Mouse (Mus musculus) macrophage (primary cell): Measurements from ENCODE around the gene Ccdc30. TPM values are rescaled to one million over a fixed set of nuclear protein-coding genes. Genes with fewer than 3 reads are reported as not detected.
A peak's percentile ranks its signal among the peaks of the same experiment; 100 is the strongest.

Source experiments
- H3K27ac ChIP-seq: fragments of 350-480 bp; formaldehyde crosslinking; 2 replicates; pipeline ENCODE4 v1.9.0; 2021
- H3K36me3 ChIP-seq: fragments of 350-480 bp; formaldehyde crosslinking; 2 replicates; pipeline ENCODE4 v1.9.0; 2021; ENCODE audit errors: inconsistent target
- H3K4me3 ChIP-seq: fragments of 350-480 bp; formaldehyde crosslinking; 2 replicates; pipeline ENCODE4 v1.9.0; 2021; ENCODE audit errors: inconsistent target
- H3K79me2 ChIP-seq: fragments of 350-480 bp; formaldehyde crosslinking; 2 replicates; pipeline ENCODE4 v1.9.0; 2021; ENCODE audit errors: inconsistent target
- WGBS: methylation state at CpG from one replicate; pipeline ENCODE4 v1.1.7; 2026; ENCODE audit warnings: inconsistent platforms; ENCODE audit not compliant: missing documents; 5-methylcytosine and 5-hydroxymethylcytosine counted together
- polyA plus RNA-seq: library from polyadenylated mRNA; stranded (reverse); fragments of 250-400 nt; gene quantifications from 3 replicates; pipeline ENCODE4 v1.2.4, GENCODE M21; 2018; ENCODE audit warnings: inconsistent platforms
- total RNA-seq, 78 experiments: library from RNA; depleted of rRNA; stranded (reverse); fragments of 250-400 nt; gene quantifications; 1 replicate in 9 of 78; 2 replicates in 24 of 78; 3 replicates in 43 of 78; 4 replicates in 2 of 78; pipeline ENCODE4 v1.2.4; 2018; ENCODE audit warnings: inconsistent platforms in 56 of 78

The Ccdc30 gene
- total RNA-seq (2018; cell fraction: chromatin; rRNA removed), result 1 to 10 TPM in 1 of 26 experiments, not detected in 25; 1.2 TPM
- not detected for total RNA-seq (2018; cell fraction: cytosol; rRNA removed)
- under 1 TPM in 1 of 26 experiments, not detected in 25; 0.20 TPM for total RNA-seq (2018; cell fraction: nucleus; rRNA removed)
- not detected in 3 replicates for polyA plus RNA-seq

GRCm38 (mm10) chr4:119415072-119415753 is at the start of gene Ccdc30:
Gene Ccdc30, minus strand, starts transcription at chr4:119415521.
- no peak within 1 kb of the TSS for H3K27ac ChIP-seq
- H3K4me3 ChIP-seq, result peak within 1 kb of the TSS; percentile 20; the same call in 1 of the 2 replicates
- WGBS, result 2% methylated on average over 49 of the region's 49 CpGs
- no peaks in the 10 kb centered on the region for H3K36me3 ChIP-seq
- H3K79me2 ChIP-seq, result no peaks in the 10 kb centered on the region

DNA sequence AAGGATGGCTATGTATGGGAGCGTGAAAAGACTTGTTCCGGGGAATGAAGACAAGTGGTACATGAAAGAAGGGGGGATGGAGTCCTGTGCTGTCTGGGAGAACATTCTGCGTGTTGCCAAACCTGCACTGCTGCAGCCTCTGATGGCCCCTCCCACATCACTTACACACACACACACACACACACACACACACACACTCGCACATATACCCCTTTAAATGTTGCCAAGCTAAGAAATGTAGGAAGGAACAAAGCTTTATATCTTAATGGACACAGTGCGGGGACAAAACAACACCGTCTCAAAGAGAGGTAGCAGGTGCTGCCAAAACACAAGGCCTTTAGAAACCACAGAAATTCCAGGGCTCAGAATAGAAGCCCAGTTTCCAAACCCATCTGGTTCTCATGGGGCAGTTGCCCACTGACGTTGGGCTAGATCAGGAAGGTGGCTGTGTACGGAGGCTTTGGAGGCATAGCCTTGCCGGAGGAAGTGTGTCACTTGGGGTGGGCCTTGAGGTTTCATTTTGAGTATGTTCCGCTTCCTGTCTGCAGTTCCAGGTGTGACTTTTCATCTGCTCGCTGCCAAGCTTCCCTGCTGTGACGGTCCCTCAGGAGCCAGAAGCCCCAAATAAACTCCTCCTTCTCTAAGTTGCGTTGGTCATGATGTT is 48.6 kb upstream of the Ccdc30 start:
- Histone ChIP-seq H3K27ac (no peak overlapping the region), H3K36me3 (no peaks in the 10 kb centered on the region), H3K79me2 (no peaks in the 10 kb centered on the region), H3K4me3 (no peak overlapping the region)
- 32% methylated on average over 11 of the region's 13 CpGs for WGBS

DNA sequence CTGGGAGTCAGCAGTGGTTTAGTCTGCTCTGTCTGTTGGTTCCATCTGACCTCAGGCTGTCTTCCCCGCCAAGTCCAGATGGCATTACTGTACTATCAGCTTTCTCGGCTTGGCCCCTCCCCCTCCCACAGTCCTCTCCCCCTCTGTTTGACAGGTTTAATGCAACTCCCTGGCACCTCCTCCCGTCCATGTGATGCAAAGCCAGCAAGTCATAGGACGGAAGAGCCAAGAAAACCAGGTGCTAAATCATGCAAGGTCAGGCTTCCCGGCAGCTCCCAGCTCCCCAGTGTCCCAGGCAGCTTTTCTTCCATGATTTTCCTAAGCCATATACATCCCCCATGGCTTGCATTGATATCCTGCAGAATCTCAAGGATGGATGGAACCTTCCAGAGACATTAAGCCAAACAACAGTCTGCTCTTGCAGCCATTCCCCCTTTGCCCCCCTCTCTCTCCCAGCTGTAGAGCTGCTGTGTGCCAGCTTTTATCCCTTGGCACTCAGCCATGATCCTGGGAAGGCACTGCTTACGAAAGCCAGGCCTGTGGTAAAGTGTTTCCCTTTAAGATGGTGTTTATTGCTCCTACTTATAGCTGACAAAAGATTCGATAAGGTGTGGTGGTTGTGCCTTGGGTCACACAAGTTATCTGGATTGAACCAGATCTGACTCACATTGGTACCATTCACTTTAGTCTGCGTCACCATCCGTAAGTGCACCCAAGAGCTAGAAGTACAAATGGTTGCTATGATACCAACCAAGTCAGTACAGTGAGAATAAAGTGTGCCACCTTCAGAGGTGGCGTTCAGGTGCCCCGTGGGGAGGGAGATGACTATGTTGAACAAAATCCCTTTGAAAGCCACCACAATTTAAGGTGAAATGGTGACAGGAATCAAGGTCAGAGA is 47.8 kb upstream of the Ccdc30 start:
- Histone ChIP-seq H3K36me3 (no peaks in the 10 kb centered on the region), H3K79me2 (no peaks in the 10 kb centered on the region), H3K27ac (no peak overlapping the region), H3K4me3 (no peak overlapping the region)
- WGBS, result 73% methylated on average over 11 of the region's 11 CpGs

DNA sequence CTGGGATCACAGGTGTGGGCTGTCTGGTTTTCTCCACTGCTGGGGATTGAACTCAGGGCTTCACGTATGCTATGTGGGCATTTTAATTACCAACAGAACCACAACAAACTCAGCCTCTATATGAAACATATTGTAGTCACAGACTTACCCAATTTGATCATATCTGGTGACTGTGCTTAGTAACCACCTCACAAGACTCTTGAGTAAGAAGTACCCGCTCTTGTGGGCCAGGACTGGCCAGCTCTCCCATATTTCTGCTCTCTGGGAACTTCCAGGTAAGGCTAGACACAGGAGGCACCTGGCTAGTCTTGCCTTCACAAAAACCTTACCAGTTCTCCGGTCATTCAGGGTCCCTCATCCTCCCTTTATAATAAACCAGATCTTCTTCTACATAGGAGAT is 47.1 kb upstream of the Ccdc30 start:
- 94% methylated on average over 3 of the region's 3 CpGs for WGBS
- Histone ChIP-seq H3K27ac (no peak overlapping the region), H3K36me3 (no peaks in the 10 kb centered on the region), H3K79me2 (no peaks in the 10 kb centered on the region), H3K4me3 (no peak overlapping the region)

- no peak overlapping the region for H3K27ac ChIP-seq
- H3K36me3 ChIP-seq, result no peaks in the 10 kb centered on the region
- no peak overlapping the region for H3K4me3 ChIP-seq
- no peaks in the 10 kb centered on the region for H3K79me2 ChIP-seq
- WGBS, result 78% methylated on average over 8 of the region's 8 CpGs
These were observed 45.4 kb upstream of the Ccdc30 start for GRCm38 (mm10) chr4:119460728-119461141.

GRCm38 (mm10) chr4:119460296-119460695 is 45.0 kb upstream of the Ccdc30 start:
- Histone ChIP-seq H3K79me2 (no peaks in the 10 kb centered on the region), H3K27ac (no peak overlapping the region), H3K36me3 (no peaks in the 10 kb centered on the region), H3K4me3 (no peak overlapping the region)
- WGBS, result 81% methylated on average over 5 of the region's 5 CpGs

DNA sequence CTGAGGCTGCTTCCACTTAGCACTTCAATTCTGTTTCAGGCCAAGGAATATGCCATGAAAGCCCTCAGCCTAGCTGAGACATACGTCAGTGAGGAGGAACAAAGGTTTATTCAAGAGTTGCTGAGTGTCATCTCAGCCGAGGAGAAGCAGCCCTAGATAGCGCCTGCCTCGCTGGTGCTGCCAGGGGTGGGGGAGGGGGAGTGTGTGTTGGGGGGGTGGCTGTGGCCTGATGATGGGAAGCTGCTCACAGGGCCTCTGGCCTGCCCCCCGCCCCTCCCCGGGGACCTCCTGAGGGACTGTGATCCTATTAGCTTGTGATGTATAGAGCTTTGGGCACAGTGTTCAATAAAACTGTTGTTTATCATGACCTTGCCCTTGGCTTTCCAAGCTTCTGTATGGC is 38.2 kb upstream of the Ccdc30 start:
- 63% methylated on average over 6 of the region's 6 CpGs for WGBS
- Histone ChIP-seq H3K36me3 (no peaks in the 10 kb centered on the region), H3K79me2 (no peaks in the 10 kb centered on the region), H3K27ac (no peak overlapping the region), H3K4me3 (no peak overlapping the region)

DNA sequence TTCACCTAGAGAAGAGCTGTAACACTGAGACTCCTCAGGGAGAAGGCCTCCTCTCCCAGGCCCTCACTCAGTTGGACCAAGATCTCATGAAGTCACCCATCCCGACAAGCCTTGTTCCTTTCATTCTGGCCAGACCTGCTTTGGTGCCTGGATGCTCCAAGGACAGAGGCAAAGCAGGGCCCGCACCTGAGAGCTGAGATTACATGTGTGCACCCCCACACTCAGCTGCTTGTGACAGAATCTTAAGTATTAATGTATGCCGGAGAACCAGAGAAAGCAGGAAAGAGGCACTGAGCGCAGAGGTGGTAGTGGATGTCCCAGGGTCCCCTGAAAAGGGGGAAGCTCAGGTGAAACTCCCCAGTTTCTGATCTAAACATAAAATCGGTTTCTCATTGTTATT is 37.8 kb upstream of the Ccdc30 start:
- H3K27ac ChIP-seq, result no peak overlapping the region
- WGBS, result 74% methylated on average over 5 of the region's 5 CpGs
- no peak overlapping the region for H3K4me3 ChIP-seq
- no peaks in the 10 kb centered on the region for H3K36me3 ChIP-seq
- no peaks in the 10 kb centered on the region for H3K79me2 ChIP-seq

- no peaks in the 10 kb centered on the region for H3K79me2 ChIP-seq
- H3K36me3 ChIP-seq, result no peaks in the 10 kb centered on the region
- WGBS, result 76% methylated on average over 7 of the region's 7 CpGs
- no peak overlapping the region for H3K4me3 ChIP-seq
- H3K27ac ChIP-seq, result no peak overlapping the region
These were observed 35.1 kb upstream of the Ccdc30 start for GRCm38 (mm10) chr4:119450436-119450835.

GRCm38 (mm10) chr4:119447786-119448185 is 32.5 kb upstream of the Ccdc30 start:
- WGBS, result 84% methylated on average over 3 of the region's 3 CpGs
- Histone ChIP-seq H3K27ac (no peak overlapping the region), H3K79me2 (no peaks in the 10 kb centered on the region), H3K36me3 (no peaks in the 10 kb centered on the region), H3K4me3 (no peak overlapping the region)

GRCm38 (mm10) chr4:119447261-119447660 is 31.9 kb upstream of the Ccdc30 start:
- H3K36me3 ChIP-seq, result no peaks in the 10 kb centered on the region
- no peak overlapping the region for H3K4me3 ChIP-seq
- no peaks in the 10 kb centered on the region for H3K79me2 ChIP-seq
- H3K27ac ChIP-seq, result no peak overlapping the region
- WGBS, result 94% methylated on average over 6 of the region's 6 CpGs

DNA sequence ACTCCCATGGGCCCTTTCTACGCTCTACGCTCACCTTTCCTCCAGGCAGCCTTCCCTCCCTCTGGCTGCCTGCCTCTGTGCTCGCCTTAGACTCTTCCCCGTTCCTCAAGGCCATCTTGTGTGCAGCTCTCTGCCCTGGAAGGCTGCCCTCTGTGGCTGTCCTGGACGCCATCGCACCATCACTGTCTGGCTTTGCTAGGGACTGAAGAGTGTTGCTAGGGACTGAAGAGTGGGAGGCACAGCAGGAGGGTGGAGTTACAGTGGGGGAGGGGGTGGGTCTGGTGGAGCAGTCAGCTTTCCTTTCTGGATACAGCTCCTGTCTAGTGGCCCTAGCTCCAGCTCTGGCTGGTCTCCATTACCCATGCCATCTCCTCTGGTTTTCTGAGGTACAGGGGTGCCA is 27.2 kb upstream of the Ccdc30 start:
- H3K4me3 ChIP-seq, result no peak overlapping the region
- H3K27ac ChIP-seq, result no peak overlapping the region
- H3K36me3 ChIP-seq, result no peaks in the 10 kb centered on the region
- H3K79me2 ChIP-seq, result no peaks in the 10 kb centered on the region
- WGBS, result 89% methylated on average over 6 of the region's 6 CpGs

- WGBS, result 91% methylated on average over 4 of the region's 4 CpGs
- Histone ChIP-seq H3K4me3 (no peak overlapping the region), H3K36me3 (no peaks in the 10 kb centered on the region), H3K79me2 (no peaks in the 10 kb centered on the region), H3K27ac (no peak overlapping the region)
These were observed 26.5 kb upstream of the Ccdc30 start for GRCm38 (mm10) chr4:119441836-119442235.

- WGBS, result 95% methylated on average over 2 of the region's 2 CpGs
- Histone ChIP-seq H3K36me3 (no peaks in the 10 kb centered on the region), H3K27ac (no peak overlapping the region), H3K4me3 (no peak overlapping the region), H3K79me2 (no peaks in the 10 kb centered on the region)
These were observed 22.6 kb upstream of the Ccdc30 start for GRCm38 (mm10) chr4:119437936-119438335.
